Mouse (Mus musculus): ENCODE data around the gene Ern2. TPM values are rescaled to one million over a fixed set of nuclear protein-coding genes. Genes with fewer than 3 reads are reported as not detected.

Ern2 gene
- total RNA-seq, 1 experiment from 2014 or later = not detected

- DNase-seq = peak; percentile 92
These were observed 26.8 kb downstream of the Ern2 start, which contains the start of gene Plk1 for GRCm38 (mm10) chr7:122158915-122159902. Gene Plk1, plus strand, starts transcription at chr7:122159439.

GRCm38 (mm10) chr7:122158488-122158887 lies 27.5 kb downstream of the Ern2 start:
- no peak for DNase-seq

GRCm38 (mm10) chr7:122152473-122152872 lies 33.5 kb downstream of the Ern2 start:
- DNase-seq = no peak

GRCm38 (mm10) chr7:122140991-122141390 lies 45.0 kb downstream of the Ern2 start:
- no peak for DNase-seq

GRCm38 (mm10) chr7:122138190-122138589 lies 47.8 kb downstream of the Ern2 start:
- no peak for DNase-seq

- no peak for DNase-seq
These were observed 48.9 kb downstream of the Ern2 start for GRCm38 (mm10) chr7:122137071-122137470.

- DNase-seq = peak; percentile 40
These were observed 50.9 kb downstream of the Ern2 start for GRCm38 (mm10) chr7:122135070-122135469.

GRCm38 (mm10) chr7:122133338-122133625 lies 52.7 kb downstream of the Ern2 start:
- DNase-seq = no peak

- peak; percentile 99 for DNase-seq
These were observed 53.3 kb downstream of the Ern2 start, which contains the start of the genes Palb2 and Dctn5 for GRCm38 (mm10) chr7:122132497-122133337. Gene Palb2, minus strand, starts transcription at chr7:122132985. Gene Dctn5, plus strand, starts transcription at chr7:122133041.

- DNase-seq = no peak
These were observed 54.2 kb downstream of the Ern2 start for GRCm38 (mm10) chr7:122131834-122132233.

GRCm38 (mm10) chr7:122126946-122127345 lies 59.1 kb downstream of the Ern2 start:
- peak; percentile 13 for DNase-seq

GRCm38 (mm10) chr7:122125636-122126035 lies 60.4 kb downstream of the Ern2 start:
- no peak for DNase-seq

- DNase-seq = no peak
These were observed 62.5 kb downstream of the Ern2 start for GRCm38 (mm10) chr7:122123518-122123917.

Other genes starting within 250 kb of the Ern2 start
- gene Cog7, start 204.5 kb downstream of the Ern2 start, total RNA-seq (2021) = 22.8 and 24.7 TPM in 2 replicates
- gene Gga2, start 165.0 kb downstream of the Ern2 start, total RNA-seq (2021) = 20.3 and 28.1 TPM in 2 replicates
- 47.3 and 49.9 TPM in 2 replicates for gene Ubfd1, start 119.0 kb downstream of the Ern2 start, total RNA-seq (2021)
- gene Ears2, start 118.9 kb downstream of the Ern2 start, total RNA-seq (2021) = 17.3 and 20.4 TPM in 2 replicates
- 908 and 937 TPM in 2 replicates for gene Ndufab1, start 84.3 kb downstream of the Ern2 start, total RNA-seq (2021)
- 2.7 and 2.9 TPM in 2 replicates for gene Palb2, start 53.2 kb downstream of the Ern2 start, total RNA-seq (2021)
- gene Dctn5, start 53.2 kb downstream of the Ern2 start, total RNA-seq (2021) = 54.0 and 62.1 TPM in 2 replicates
- 13.3 and 15.2 TPM in 2 replicates for gene Plk1, start 26.8 kb downstream of the Ern2 start, total RNA-seq (2021)
- gene Chp2, start 33.3 kb upstream of the Ern2 start, total RNA-seq (2021) = 2.4 and 5.1 TPM in 2 replicates
- 7.5 and 24.1 TPM in 2 replicates for gene Prkcb, start 102.5 kb upstream of the Ern2 start, total RNA-seq (2021)

Data from adrenal gland, postnatal 14 days (tissue).